Mouse (Mus musculus) kidney, adult 2 months (tissue): ENCODE results near the gene Wfdc12.

Experiments used
- CTCF ChIP-seq: fragments of 200-500 bp; conservative IDR thresholded peaks from 2 replicates; pipeline ENCODE4 v1.5.1; 2011; ENCODE audit warnings: low read depth, mild to moderate bottlenecking, control low read depth, low read length, moderate library complexity, mixed read lengths; ENCODE audit not compliant: insufficient read depth, insufficient read length
- POLR2A ChIP-seq: fragments of 200-500 bp; IDR thresholded peaks from one replicate; pipeline ENCODE4 v1.6.1; 2011; ENCODE audit warnings: low read depth, low read length, control low read depth

GRCm38 (mm10) chr2:164232671-164233070 lies 42.3 kb upstream of the Wfdc12 start:
- TF ChIP-seq POLR2A: no peak
- TF ChIP-seq CTCF: no peak
